Comparison of ENCODE assay signal across 8 mouse cellular contexts in genomic region chr2:151941269-151941668, GRCm38 (mm10). TPM values are rescaled to one million over a fixed set of nuclear protein-coding genes. Genes with fewer than 3 reads are reported as not detected.
DNase-seq lines count a peak whose midpoint lies in the region; TF ChIP-seq lines count a peak whose summit lies in the region.

No protein-coding gene starts in this region.

- H3K36me3 ChIP-seq in C2C12 (ENCODE audit: control insufficient read depth, insufficient read depth), result no peaks in the 10 kb centered on the region
- H3K36me3 ChIP-seq in midbrain, embryonic 10.5 days, result no peaks in the 10 kb centered on the region

- H3K79me3 ChIP-seq in C2C12 (ENCODE audit: low read depth), result no peaks in the 10 kb centered on the region

- H3K79me2 ChIP-seq in C2C12 (ENCODE audit: control insufficient read depth, insufficient read depth), result no peaks in the 10 kb centered on the region

- no peak overlapping the region for H3K27ac ChIP-seq in midbrain, embryonic 10.5 days (replicated peaks)

- H3K4me1 ChIP-seq in midbrain, embryonic 10.5 days, result peaks cover 7% of the 10 kb centered on the region; the same call in 1 of the 2 replicates

- WGBS in midbrain, embryonic 10.5 days, result 28% methylated on average over 2 of the region's 2 CpGs

- DNase-seq in gastrocnemius, adult 18-20 months (ENCODE audit: low spot score), result peak; percentile 45
- DNase-seq in gastrocnemius, postnatal 4 days (ENCODE audit: low spot score in 2 of 2), result no peak
- DNase-seq in adrenal gland, postnatal 36 days, result peak; percentile 61 to 69
- peak; percentile 60 to 69 for DNase-seq in kidney, postnatal 4 days
- DNase-seq in thymus, postnatal 4 days, result peak; percentile 60
- no peak for DNase-seq in midbrain, embryonic 10.5 days (ENCODE audit: low spot score)
- DNase-seq in neural tube, embryonic 10.5 days (ENCODE audit: extremely low spot score, low spot score), result no peak

- H3K9me3 ChIP-seq in midbrain, embryonic 10.5 days (replicated peaks), result no peaks in the 10 kb centered on the region

- no peak overlapping the region for H3K4me3 ChIP-seq in C2C12 (ENCODE audit: insufficient read depth, poor library complexity, severe bottlenecking)
- H3K4me3 ChIP-seq in midbrain, embryonic 10.5 days, result no peak overlapping the region

- no peak overlapping the region for H3ac ChIP-seq in C2C12 (ENCODE audit: control insufficient read depth, insufficient read length, low read depth)

- peak; percentile 65 for TF ChIP-seq CTCF in C2C12 (IDR thresholded peaks at IDR 0.05; ENCODE audit: control insufficient read depth, insufficient read depth, insufficient read length)

- peaks cover 21% of the 10 kb centered on the region for H3K27me3 ChIP-seq in C2C12 (ENCODE audit: control insufficient read depth, insufficient read depth, insufficient read length)
- H3K27me3 ChIP-seq in midbrain, embryonic 10.5 days (ENCODE audit: low read depth, poor library complexity, severe bottlenecking), result no peaks in the 10 kb centered on the region

TF ChIP-seq in C2C12, 6 proteins besides CTCF, POLR2A, EP300 and RAD21:
- TF ChIP-seq MAX (IDR thresholded peaks at IDR 0.05), result no peak
- no peak for TF ChIP-seq USF1 (IDR thresholded peaks at IDR 0.05; ENCODE audit: low read depth)
- no peak for TF ChIP-seq FOSL1 (IDR thresholded peaks at IDR 0.05; ENCODE audit: insufficient read depth, low read length, poor library complexity, severe bottlenecking)
- no peak for TF ChIP-seq MYOD1 (IDR thresholded peaks at IDR 0.05; ENCODE audit: control insufficient read depth, insufficient read length, low read depth)
- no peak for TF ChIP-seq CEBPB (IDR thresholded peaks at IDR 0.05; ENCODE audit: low read depth)
- TF ChIP-seq MYOG (IDR thresholded peaks at IDR 0.05; ENCODE audit: control insufficient read depth, extremely low read depth, insufficient read length), result no peak

RNA-seq across cellular contexts. Expression of gene Angpt4, which starts 30.3 kb away (rescaled TPM):
- total RNA-seq in gastrocnemius, adult 18-20 months (2021), result under 1 TPM; 0.18 to 0.24 TPM
- under 1 TPM; 0.18 to 0.37 TPM for total RNA-seq in gastrocnemius, postnatal 4 days (2021)
- polyA plus RNA-seq in C2C12 (2012; fragmentation: generic; extraction: Trizol), result 0.06 TPM
- total RNA-seq in adrenal gland, postnatal 36 days (2021), result 1 to 10 TPM in 1 of 2 experiments, under 1 TPM in 1; 0.33 to 1.2 TPM
- 0.06 and 0.32 TPM in 2 replicates for polyA plus RNA-seq in midbrain, embryonic 10.5 days (2016; fragmentation: Nextera tagmentation; extraction: Ambion mirVana)

RNA-seq across cellular contexts. Expression of gene Fam110a, which starts 38.8 kb away (rescaled TPM):
- 1 to 10 TPM; 1.8 to 2.1 TPM for total RNA-seq in gastrocnemius, adult 18-20 months (2021)
- 10 to 100 TPM; 11.1 to 14.3 TPM for total RNA-seq in gastrocnemius, postnatal 4 days (2021)
- 24.3 TPM for polyA plus RNA-seq in C2C12 (2012; fragmentation: generic; extraction: Trizol)
- 1 to 10 TPM; 8.5 to 9.6 TPM for total RNA-seq in adrenal gland, postnatal 36 days (2021)
- 79.8 and 108 TPM in 2 replicates for polyA plus RNA-seq in midbrain, embryonic 10.5 days (2016; fragmentation: Nextera tagmentation; extraction: Ambion mirVana)

RNA-seq across cellular contexts. Expression of gene Slc52a3, which starts 55.0 kb away (rescaled TPM):
- total RNA-seq in gastrocnemius, adult 18-20 months (2021), result 1 to 10 TPM in 1 of 2 experiments, under 1 TPM in 1; 0.94 to 1.3 TPM
- total RNA-seq in gastrocnemius, postnatal 4 days (2021), result 1 to 10 TPM; 1.3 to 1.6 TPM
- 0.08 TPM for polyA plus RNA-seq in C2C12 (2012; fragmentation: generic; extraction: Trizol)
- total RNA-seq in adrenal gland, postnatal 36 days (2021), result 1 to 10 TPM; 2.1 to 3.6 TPM
- polyA plus RNA-seq in midbrain, embryonic 10.5 days (2016; fragmentation: Nextera tagmentation; extraction: Ambion mirVana), result 0.81 and 0.87 TPM in 2 replicates

Comparison
In these comparisons a context has a peak if more than half of its experiments do, and no peak if none do; other contexts are left out.
1. DNase-seq: peak in gastrocnemius, adult 18-20 months (single experiment), adrenal gland, postnatal 36 days (2 of 2), kidney, postnatal 4 days (2 of 2) and thymus, postnatal 4 days (single experiment); none in gastrocnemius, postnatal 4 days (0 of 2), midbrain, embryonic 10.5 days (single experiment) and neural tube, embryonic 10.5 days (single experiment).